Mouse (Mus musculus) testis, postnatal 14 days (tissue): ENCODE measurements around the gene Trip13.

Experiments used
- DNase-seq: peaks from one replicate; pipeline ENCODE4 v3.0.0; 2021; ENCODE audit warnings: low spot score

The Trip13 gene

GRCm38 (mm10) chr13:73886601-73887000, 51.0 kb downstream of the Trip13 start:
- DNase-seq: no peak

- no peak for DNase-seq
These were observed 51.5 kb downstream of the Trip13 start for GRCm38 (mm10) chr13:73886066-73886465.

GRCm38 (mm10) chr13:73885656-73886055, 51.9 kb downstream of the Trip13 start:
- DNase-seq: no peak

DNA sequence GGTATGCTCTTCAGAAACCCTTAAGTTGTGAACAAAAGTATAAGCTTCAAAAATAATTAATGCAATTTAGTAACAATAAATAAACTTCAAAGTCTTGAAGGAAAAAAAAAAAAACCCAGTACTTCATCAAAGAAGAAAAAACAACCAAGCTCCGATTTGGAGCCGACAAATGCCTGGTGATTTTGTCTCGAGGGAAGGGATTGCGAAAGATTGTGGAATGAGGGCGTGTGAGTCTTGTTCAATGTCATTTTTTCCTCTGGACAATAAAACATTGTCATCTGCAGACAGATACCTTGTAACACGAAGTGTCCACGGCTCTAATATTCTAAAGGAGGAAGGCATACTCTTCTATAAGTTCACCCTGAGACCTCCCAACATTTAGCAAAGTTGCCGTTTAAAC, 56.2 kb downstream of the Trip13 start:
- DNase-seq: no peak

- DNase-seq: peak; percentile 44
These were observed 57.8 kb downstream of the Trip13 start for GRCm38 (mm10) chr13:73879824-73880223.

DNA sequence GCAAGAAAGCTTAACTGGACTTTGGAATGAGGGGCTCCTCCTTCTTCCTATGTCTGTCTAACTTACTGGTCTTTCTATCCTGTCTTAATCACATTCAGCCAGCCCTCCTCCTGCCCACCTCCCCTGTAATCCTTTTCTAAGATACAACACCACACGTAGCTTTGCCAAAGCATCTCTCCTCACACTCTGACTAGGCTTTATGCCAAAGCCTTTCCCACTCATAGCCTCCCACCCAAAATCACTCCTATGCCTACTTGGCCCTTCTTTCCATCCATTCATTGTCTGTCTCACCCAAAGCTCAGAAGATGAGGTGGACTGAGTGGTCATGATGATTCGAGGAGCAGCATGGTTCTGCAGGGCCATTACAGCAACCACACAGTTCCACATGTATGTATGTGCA, 65.4 kb downstream of the Trip13 start:
- DNase-seq: no peak
